Mouse (Mus musculus) neural tube, embryonic 11.5 days (tissue): Measurements from ENCODE around the gene Ppp1r21. TPM values are rescaled to one million over a fixed set of nuclear protein-coding genes. Genes with fewer than 3 reads are reported as not detected.

Experiments used
- ATAC-seq: fragments of 200-750 bp; cut with Nextera tagmentation; 2 replicates; pipeline ENCODE4 v1.8.0; 2017; ENCODE audit warnings: moderate number of reproducible peaks, mild to moderate bottlenecking, moderate TSS enrichment, moderate library complexity; ENCODE audit not compliant: insufficient read depth, low FRiP score, low TSS enrichment
- DNase-seq: peaks from one replicate; pipeline ENCODE4 v3.0.0-alpha.2; 2015; ENCODE audit warnings: low spot score
- H3K27ac ChIP-seq: fragments of 300-500 bp; sonication (generic); 2 replicates; pipeline ENCODE4 v1.5.1; 2014; ENCODE audit warnings: low read depth, mild to moderate bottlenecking, low read length
- H3K27me3 ChIP-seq: fragments of 300-500 bp; sonication (generic); 2 replicates; pipeline ENCODE4 v1.6.1; 2014; ENCODE audit warnings: mild to moderate bottlenecking, low read length, mixed read lengths; ENCODE audit not compliant: control insufficient read depth, insufficient read depth
- H3K36me3 ChIP-seq: fragments of 300-500 bp; sonication (generic); 2 replicates; pipeline ENCODE4 v1.6.1; 2014; ENCODE audit warnings: mild to moderate bottlenecking, low read length, moderate library complexity, mixed read lengths; ENCODE audit not compliant: control insufficient read depth, insufficient read depth
- H3K4me1 ChIP-seq: fragments of 300-500 bp; sonication (generic); 2 replicates; pipeline ENCODE4 v1.6.1; 2014; ENCODE audit warnings: low read length, mixed read lengths; ENCODE audit not compliant: control insufficient read depth, insufficient read depth
- H3K4me2 ChIP-seq: fragments of 300-500 bp; sonication (generic); 2 replicates; pipeline ENCODE4 v1.6.1; 2014; ENCODE audit warnings: low read depth, mild to moderate bottlenecking, moderate library complexity
- H3K4me3 ChIP-seq: fragments of 300-500 bp; sonication (generic); 2 replicates; pipeline ENCODE4 v1.5.1; 2014; ENCODE audit warnings: low read depth, low read length
- H3K9ac ChIP-seq: fragments of 300-500 bp; sonication (generic); 2 replicates; pipeline ENCODE4 v1.6.1; 2014; ENCODE audit warnings: mild to moderate bottlenecking, low read length
- H3K9me3 ChIP-seq: fragments of 300-500 bp; sonication (generic); 2 replicates; pipeline ENCODE4 v1.6.1; 2016; ENCODE audit warnings: low read length; ENCODE audit not compliant: control insufficient read depth
- WGBS: fragments of 180-500 bp; shearing (Covaris S2); extraction: QIAGEN DNeasy Blood & Tissue Kit; methylation state at CpG from one replicate; pipeline ENCODE4 v1.1.7; 2014; 5-methylcytosine and 5-hydroxymethylcytosine counted together
- polyA plus RNA-seq: library from polyadenylated mRNA; unstranded; fragments of >200 nt; fragmentation: Nextera tagmentation; extraction: Ambion mirVana; gene quantifications from 2 replicates; pipeline ENCODE4 v1.2.1, GENCODE M21; 2014

The Ppp1r21 gene
- polyA plus RNA-seq, 1 experiment from 2014 or later = 29.3 TPM

DNA sequence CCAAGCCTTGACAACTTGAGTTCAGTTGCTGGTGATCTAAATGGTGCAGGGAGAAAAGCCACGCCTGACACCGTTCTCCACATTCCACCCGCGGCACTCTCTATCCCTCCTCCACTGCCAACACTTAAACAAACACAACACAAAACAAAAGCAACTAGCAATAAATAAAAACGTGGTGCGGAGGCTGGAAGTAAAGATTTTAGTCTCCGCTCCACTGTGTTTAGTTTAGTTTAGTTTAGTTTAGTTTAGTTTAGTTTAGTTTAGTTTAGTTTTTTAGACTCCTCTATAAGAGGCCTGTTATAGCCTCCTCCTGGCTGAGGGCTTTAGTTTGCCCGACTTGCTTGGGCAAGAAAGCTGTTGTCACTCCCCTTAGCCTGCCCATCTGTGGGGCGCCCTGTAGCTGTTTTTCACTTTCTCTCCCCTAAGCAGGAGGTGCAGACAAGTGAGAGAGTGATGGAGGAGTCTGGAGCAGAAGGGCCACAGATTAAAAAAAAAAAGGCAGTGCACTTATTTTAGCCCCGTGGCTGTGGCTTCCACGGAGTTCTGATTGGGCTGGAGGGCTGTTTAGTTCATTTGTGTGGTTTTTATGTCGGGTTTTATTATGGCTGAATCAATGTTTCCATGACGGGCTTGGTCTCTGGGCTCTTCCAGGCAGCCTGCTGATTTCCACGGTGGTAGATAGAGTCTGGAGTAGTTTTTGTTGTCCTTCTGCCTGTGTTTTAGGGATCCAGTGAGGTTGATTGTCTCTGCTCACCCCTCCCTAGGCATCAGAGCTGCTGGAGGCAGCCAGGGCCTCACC lies 68.9 kb downstream of the Ppp1r21 start:
- H3K4me2 ChIP-seq = peak overlapping the region; percentile 15; the same call in 1 of the 2 replicates
- no peak overlapping the region for H3K9ac ChIP-seq
- no peak overlapping the region for H3K27ac ChIP-seq
- DNase-seq (peak; percentile 17), ATAC-seq (no peak)
- H3K27me3 ChIP-seq = no peaks in the 10 kb centered on the region
- H3K36me3 ChIP-seq = no peaks in the 10 kb centered on the region
- WGBS = 15% methylated on average over 14 of the region's 14 CpGs
- H3K9me3 ChIP-seq = no peaks in the 10 kb centered on the region
- no peak overlapping the region for H3K4me3 ChIP-seq
- peaks cover 5% of the 10 kb centered on the region; the same call in 1 of the 2 replicates for H3K4me1 ChIP-seq

- Histone ChIP-seq H3K9ac (no peak overlapping the region), H3K36me3 (no peaks in the 10 kb centered on the region), H3K27ac (no peak overlapping the region), H3K4me3 (no peak overlapping the region), H3K4me1 (peaks cover 5% of the 10 kb centered on the region; the same call in 1 of the 2 replicates), H3K4me2 (no peak overlapping the region), H3K27me3 (no peaks in the 10 kb centered on the region), H3K9me3 (no peaks in the 10 kb centered on the region)
- ATAC-seq (no peak), DNase-seq (no peak)
- WGBS = 84% methylated on average over 8 of the region's 8 CpGs
Observed at GRCm38 (mm10) chr17:88600492-88601026, 70.6 kb downstream of the Ppp1r21 start.

DNA sequence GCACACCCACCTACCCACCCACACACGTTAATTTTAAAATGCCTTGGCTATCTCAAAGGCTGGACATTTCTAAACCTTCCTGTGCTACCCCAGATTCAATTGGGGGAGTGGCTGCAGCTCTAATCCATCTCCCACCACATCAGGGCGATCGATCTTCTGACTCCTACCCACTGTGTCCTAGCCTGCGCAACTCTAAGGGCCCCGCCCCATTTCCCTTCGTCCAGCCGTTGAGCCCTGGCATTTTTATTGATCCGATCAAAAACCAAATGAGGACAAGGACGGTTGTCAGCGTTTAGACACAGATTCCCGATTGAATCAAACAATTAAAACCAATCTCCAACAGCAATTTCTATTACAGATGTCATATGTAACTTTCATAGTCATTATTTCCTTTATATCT lies 74.0 kb downstream of the Ppp1r21 start:
- Histone ChIP-seq H3K36me3 (no peaks in the 10 kb centered on the region), H3K9me3 (no peaks in the 10 kb centered on the region), H3K4me3 (no peak overlapping the region), H3K4me2 (no peak overlapping the region), H3K27ac (no peak overlapping the region), H3K27me3 (no peaks in the 10 kb centered on the region), H3K4me1 (peaks cover 5% of the 10 kb centered on the region; the same call in 1 of the 2 replicates), H3K9ac (no peak overlapping the region)
- ATAC-seq (no peak), DNase-seq (no peak)
- 87% methylated on average over 11 of the region's 11 CpGs for WGBS

DNA sequence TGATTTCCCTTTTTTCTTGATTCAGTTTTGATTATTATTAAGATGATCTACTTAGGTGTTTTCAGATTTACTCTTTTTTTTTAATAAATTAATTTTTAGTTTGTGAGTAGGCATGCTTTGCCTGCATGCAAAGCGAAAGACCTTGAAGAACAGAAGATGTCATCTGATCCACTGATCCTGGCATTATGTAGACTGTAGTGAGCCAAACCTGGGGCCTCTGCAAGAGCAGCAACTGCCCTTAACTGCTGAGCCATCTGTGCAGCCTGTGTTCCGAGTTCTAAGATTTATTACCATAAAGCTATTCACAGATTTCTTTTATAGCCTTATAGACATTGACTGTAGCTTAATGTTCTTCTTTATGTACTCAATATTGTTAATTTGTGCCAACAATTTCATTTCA lies 76.1 kb downstream of the Ppp1r21 start:
- H3K4me2 ChIP-seq = no peak overlapping the region
- no peak for ATAC-seq
- no peak overlapping the region for H3K9ac ChIP-seq
- H3K9me3 ChIP-seq = no peaks in the 10 kb centered on the region
- H3K27ac ChIP-seq = no peak overlapping the region
- WGBS = 79% methylated on average over 2 of the region's 2 CpGs
- no peak for DNase-seq
- no peak overlapping the region for H3K4me3 ChIP-seq
- no peaks in the 10 kb centered on the region for H3K4me1 ChIP-seq
- no peaks in the 10 kb centered on the region for H3K36me3 ChIP-seq
- H3K27me3 ChIP-seq = no peaks in the 10 kb centered on the region

DNA sequence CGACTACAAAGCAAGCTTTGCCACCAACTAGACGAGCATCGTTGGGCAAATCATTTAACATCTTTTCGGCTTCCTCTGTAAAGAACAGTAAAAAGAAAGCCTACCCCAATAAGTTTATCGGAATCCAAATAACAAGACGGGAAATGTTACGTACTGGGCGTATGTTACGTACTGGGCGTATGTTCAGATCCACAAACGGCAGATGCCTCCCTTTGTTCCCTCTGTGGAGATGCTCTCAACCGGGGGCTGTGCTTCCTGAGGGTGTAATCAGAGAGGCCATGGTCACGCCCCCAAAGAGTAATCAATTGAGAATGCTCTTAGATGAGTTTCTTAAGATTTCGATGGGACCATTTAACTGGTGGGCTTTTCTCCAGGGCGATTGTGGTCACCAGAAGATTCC lies 79.4 kb downstream of the Ppp1r21 start:
- Histone ChIP-seq H3K9ac (no peak overlapping the region), H3K27me3 (no peaks in the 10 kb centered on the region), H3K4me2 (no peak overlapping the region), H3K4me3 (no peak overlapping the region), H3K4me1 (no peaks in the 10 kb centered on the region), H3K36me3 (no peaks in the 10 kb centered on the region), H3K27ac (no peak overlapping the region), H3K9me3 (no peaks in the 10 kb centered on the region)
- ATAC-seq = no peak
- WGBS = 72% methylated on average over 15 of the region's 15 CpGs
- DNase-seq = no peak

GRCm38 (mm10) chr17:88611057-88611456 lies 81.1 kb downstream of the Ppp1r21 start:
- 67% methylated on average over 2 of the region's 2 CpGs for WGBS
- ATAC-seq (no peak), DNase-seq (no peak)

DNA sequence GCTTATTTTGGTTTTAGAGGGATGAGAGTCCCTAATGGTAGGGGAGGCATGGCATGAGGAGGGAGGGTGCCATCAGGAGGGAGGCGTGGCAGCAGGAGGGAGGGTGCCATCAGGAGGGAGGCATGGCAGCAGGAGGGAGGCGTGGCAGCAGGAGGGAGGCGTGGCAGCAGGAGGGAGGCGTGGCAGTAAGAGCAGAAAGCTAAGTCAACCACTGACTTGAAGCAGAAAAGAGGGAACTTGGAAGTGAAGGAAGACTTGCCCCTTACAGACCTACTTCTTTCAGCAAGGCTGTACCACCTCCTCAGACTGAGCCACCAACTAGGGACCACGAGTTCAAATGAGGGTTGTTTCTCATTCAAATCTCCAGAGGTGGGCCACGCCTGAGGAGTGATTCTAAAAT lies 83.3 kb downstream of the Ppp1r21 start:
- 59% methylated on average over 6 of the region's 6 CpGs for WGBS
- Histone ChIP-seq H3K4me2 (no peak overlapping the region), H3K27ac (no peak overlapping the region), H3K36me3 (no peaks in the 10 kb centered on the region), H3K4me1 (no peaks in the 10 kb centered on the region), H3K9ac (no peak overlapping the region), H3K27me3 (no peaks in the 10 kb centered on the region), H3K4me3 (no peak overlapping the region), H3K9me3 (no peaks in the 10 kb centered on the region)
- ATAC-seq (no peak), DNase-seq (no peak)

More at GRCm38 (mm10) chr17:88611057-88611456, 81.1 kb downstream of the Ppp1r21 start:
- Histone ChIP-seq H3K4me1 (no peaks in the 10 kb centered on the region), H3K27me3 (no peaks in the 10 kb centered on the region), H3K36me3 (no peaks in the 10 kb centered on the region), H3K27ac (no peak overlapping the region), H3K9ac (no peak overlapping the region), H3K4me2 (no peak overlapping the region), H3K4me3 (no peak overlapping the region), H3K9me3 (no peaks in the 10 kb centered on the region)

DNA sequence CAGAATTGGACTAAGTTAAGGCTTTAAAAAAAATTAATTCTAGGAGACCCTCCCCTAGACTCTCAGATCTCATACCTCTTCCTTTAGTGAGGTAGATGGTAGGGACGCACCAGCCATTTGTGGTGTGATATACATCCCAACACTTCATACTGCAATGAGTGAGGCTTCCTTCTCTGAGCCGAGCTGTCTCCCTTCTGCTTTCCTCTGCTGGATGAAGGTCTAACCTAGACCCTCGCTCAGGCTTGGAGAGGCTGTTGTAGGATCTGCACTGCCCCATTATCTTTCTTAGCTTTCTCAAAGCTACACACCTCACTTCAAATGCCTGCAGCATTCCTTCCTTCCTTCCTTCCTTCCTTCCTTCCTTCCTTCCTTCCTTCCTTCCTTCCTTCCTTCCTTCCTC lies 83.8 kb downstream of the Ppp1r21 start:
- H3K9ac ChIP-seq = no peak overlapping the region
- H3K4me3 ChIP-seq = no peak overlapping the region
- H3K4me1 ChIP-seq = no peaks in the 10 kb centered on the region
- no peaks in the 10 kb centered on the region for H3K9me3 ChIP-seq
- 84% methylated on average over 3 of the region's 3 CpGs for WGBS
- H3K27me3 ChIP-seq = no peaks in the 10 kb centered on the region
- no peak overlapping the region for H3K4me2 ChIP-seq
- H3K27ac ChIP-seq = no peak overlapping the region
- H3K36me3 ChIP-seq = no peaks in the 10 kb centered on the region
- DNase-seq = no peak
- no peak for ATAC-seq

GRCm38 (mm10) chr17:88614234-88614633 lies 84.3 kb downstream of the Ppp1r21 start:
- Histone ChIP-seq H3K9me3 (no peaks in the 10 kb centered on the region), H3K36me3 (no peaks in the 10 kb centered on the region)

More at GRCm38 (mm10) chr17:88614234-88614633, 84.3 kb downstream of the Ppp1r21 start:
- 76% methylated on average over 3 of the region's 3 CpGs for WGBS
- Histone ChIP-seq H3K4me1 (no peaks in the 10 kb centered on the region), H3K4me3 (no peak overlapping the region), H3K4me2 (no peak overlapping the region), H3K27ac (no peak overlapping the region), H3K27me3 (no peaks in the 10 kb centered on the region), H3K9ac (no peak overlapping the region)
- DNase-seq = no peak
- ATAC-seq = no peak
